Mouse (Mus musculus) midbrain, embryonic 13.5 days (tissue): Measurements from ENCODE around the gene Cyb5r1. TPM values are rescaled to one million over a fixed set of nuclear protein-coding genes. Genes with fewer than 3 reads are reported as not detected.
"Not testable (repeated sequence)": the region's sequence is repeated elsewhere in the genome, so short reads cannot be mapped to it uniquely, and the experiment has no call there.

ENCODE experiments used
- ATAC-seq: fragments of 200-750 bp; cut with Nextera tagmentation; 2 replicates; pipeline ENCODE4 v1.8.0; 2017; ENCODE audit warnings: mild to moderate bottlenecking, moderate TSS enrichment, moderate library complexity
- H3K27ac ChIP-seq: fragments of 300-500 bp; sonication (generic); 2 replicates; pipeline ENCODE4 v1.5.1; 2015; ENCODE audit warnings: inconsistent platforms, mild to moderate bottlenecking, moderate library complexity
- H3K27me3 ChIP-seq: fragments of 300-500 bp; sonication (generic); 2 replicates; pipeline ENCODE4 v1.6.1; 2015; ENCODE audit warnings: mild to moderate bottlenecking, inconsistent platforms
- H3K36me3 ChIP-seq: fragments of 300-500 bp; sonication (generic); 2 replicates; pipeline ENCODE4 v1.6.1; 2015; ENCODE audit warnings: mild to moderate bottlenecking, inconsistent platforms
- H3K4me1 ChIP-seq: fragments of 300-500 bp; sonication (generic); replicated peaks from 2 replicates; pipeline ENCODE4 v1.6.1; 2015; ENCODE audit warnings: inconsistent platforms
- H3K4me2 ChIP-seq: fragments of 300-500 bp; sonication (generic); replicated peaks from 2 replicates; pipeline ENCODE4 v1.6.1; 2015; ENCODE audit warnings: moderate library complexity, mild to moderate bottlenecking, inconsistent platforms
- H3K4me3 ChIP-seq: fragments of 300-500 bp; sonication (generic); replicated peaks from 2 replicates; pipeline ENCODE4 v1.5.1; 2015; ENCODE audit warnings: mild to moderate bottlenecking, inconsistent platforms
- H3K9ac ChIP-seq: fragments of 300-500 bp; sonication (generic); replicated peaks from 2 replicates; pipeline ENCODE4 v1.6.1; 2015; ENCODE audit warnings: mild to moderate bottlenecking, inconsistent platforms
- H3K9me3 ChIP-seq: fragments of 300-500 bp; sonication (generic); 2 replicates; pipeline ENCODE4 v1.6.1; 2016; ENCODE audit warnings: mild to moderate bottlenecking, inconsistent platforms
- WGBS: fragments of 180-500 bp; shearing (Covaris S2); methylation state at CpG from one replicate; pipeline ENCODE4 v1.1.7; 2015; 5-methylcytosine and 5-hydroxymethylcytosine counted together
- polyA plus RNA-seq: library from polyadenylated mRNA; unstranded; fragments of >200 nt; fragmentation: Nextera tagmentation; extraction: Ambion mirVana; gene quantifications from 2 replicates; pipeline ENCODE4 v1.2.1, GENCODE M21; 2015

Cyb5r1 gene
- polyA plus RNA-seq, 1 experiment from 2014 or later, result 18.2 TPM

DNA sequence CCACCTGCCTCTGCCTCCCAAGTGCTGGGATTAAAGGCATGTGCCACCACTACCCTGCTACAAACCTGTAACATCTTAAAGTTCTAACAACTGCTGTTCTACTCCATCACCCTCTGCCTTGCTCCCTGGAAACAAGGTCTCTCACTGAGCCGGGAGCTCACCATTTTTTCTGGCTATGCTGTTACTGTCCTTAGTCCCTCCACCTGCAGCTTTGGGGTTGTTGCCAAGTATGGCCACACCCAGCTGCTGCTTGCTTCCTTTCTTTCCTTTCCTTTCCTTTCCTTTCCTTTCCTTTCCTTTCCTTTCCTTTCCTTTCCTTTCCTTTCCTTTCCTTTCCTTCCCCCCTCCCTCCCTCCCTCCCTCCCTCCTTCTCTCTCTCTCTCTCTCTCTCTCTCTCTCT lies 37.9 kb downstream of the Cyb5r1 start:
- WGBS, result 70% methylated on average over 1 of the region's 1 CpGs
- H3K36me3 ChIP-seq, H3K27me3 ChIP-seq, H3K4me3 ChIP-seq, H3K9me3 ChIP-seq, H3K4me1 ChIP-seq, H3K9ac ChIP-seq, H3K4me2 ChIP-seq, H3K27ac ChIP-seq, ATAC-seq: not testable (repeated sequence)

GRCm38 (mm10) chr1:134445418-134445817 lies 40.1 kb downstream of the Cyb5r1 start:
- H3K27ac ChIP-seq, result no peak overlapping the region
- H3K4me3 ChIP-seq, result no peak overlapping the region
- no peaks in the 10 kb centered on the region for H3K4me1 ChIP-seq
- no peaks in the 10 kb centered on the region for H3K9me3 ChIP-seq
- ATAC-seq, result no peak
- WGBS, result 81% methylated on average over 2 of the region's 2 CpGs
- H3K9ac ChIP-seq, result no peak overlapping the region
- H3K27me3 ChIP-seq, result no peaks in the 10 kb centered on the region
- no peaks in the 10 kb centered on the region for H3K36me3 ChIP-seq
- no peak overlapping the region for H3K4me2 ChIP-seq

DNA sequence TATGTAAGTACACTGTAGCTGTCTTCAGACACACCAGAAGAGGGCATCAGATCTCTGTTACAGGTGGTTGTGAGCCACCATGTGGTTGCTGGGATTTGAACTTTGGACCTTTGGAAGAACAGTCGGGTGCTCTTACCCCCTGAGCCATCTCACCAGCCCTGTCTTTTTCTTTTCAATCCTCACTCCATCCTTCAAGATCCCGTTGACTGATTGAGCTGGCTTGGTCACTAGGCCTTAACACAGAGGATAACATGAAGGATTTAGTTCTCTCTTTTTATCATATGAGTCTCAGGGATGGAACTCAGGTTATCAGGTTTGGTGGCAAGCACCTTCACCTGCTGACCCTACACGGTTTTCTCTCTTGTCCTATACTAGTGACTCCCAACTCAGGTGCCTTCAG lies 43.2 kb downstream of the Cyb5r1 start:
- H3K4me2 ChIP-seq, ATAC-seq, H3K27ac ChIP-seq, H3K36me3 ChIP-seq, H3K9me3 ChIP-seq, H3K27me3 ChIP-seq, H3K4me1 ChIP-seq, H3K9ac ChIP-seq, H3K4me3 ChIP-seq: not testable (repeated sequence)
- 82% methylated on average over 3 of the region's 3 CpGs for WGBS

DNA sequence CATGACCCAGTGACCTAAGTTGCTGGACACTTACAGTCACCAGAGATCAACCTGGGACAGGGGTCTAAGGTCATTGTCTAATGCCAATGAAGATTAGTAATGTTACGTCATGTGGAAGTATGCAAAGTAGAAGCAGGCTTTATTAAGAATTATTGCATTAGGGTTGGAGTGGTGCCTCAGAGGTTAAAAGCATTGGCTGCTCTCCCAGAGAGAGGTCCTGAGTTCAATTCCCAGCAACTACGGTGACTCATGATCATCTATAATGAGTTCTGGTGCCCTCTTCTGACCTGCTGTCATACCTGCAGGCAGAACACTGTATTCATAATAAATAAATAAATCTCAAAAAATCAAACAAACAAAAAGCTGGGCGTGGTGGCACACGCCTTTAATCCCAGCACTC lies 44.8 kb downstream of the Cyb5r1 start:
- no peak for ATAC-seq
- no peaks in the 10 kb centered on the region for H3K36me3 ChIP-seq

DNA sequence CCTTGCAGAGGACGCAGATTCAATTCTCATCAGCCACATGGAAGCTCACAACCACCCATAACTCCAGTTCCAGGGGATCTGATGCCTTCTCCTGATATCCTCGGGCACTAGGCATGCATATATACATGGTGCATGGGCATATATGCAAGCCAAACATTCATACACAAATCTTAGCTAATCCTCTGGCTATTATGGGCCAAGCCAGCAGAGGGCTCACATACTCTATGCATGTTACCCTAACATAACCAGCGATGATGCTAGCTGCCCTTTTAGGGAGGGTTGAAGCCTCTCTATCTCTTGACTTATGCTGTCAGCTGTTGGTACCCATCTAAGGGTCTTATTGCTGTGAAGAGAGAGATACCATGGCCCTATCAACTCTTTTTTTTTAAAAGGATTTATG lies 45.6 kb downstream of the Cyb5r1 start:
- Histone ChIP-seq H3K27me3 (0 out of 2 replicates have a peak, but pooled peaks cover 4% of the 10 kb centered on the region), H3K4me2 (no peak overlapping the region), H3K4me1 (peaks cover 9% of the 10 kb centered on the region), H3K4me3 (no peak overlapping the region), H3K27ac (no peak overlapping the region), H3K9ac (no peak overlapping the region), H3K9me3 (no peaks in the 10 kb centered on the region), H3K36me3 (no peaks in the 10 kb centered on the region)
- ATAC-seq, result no peak
- 52% methylated on average over 3 of the region's 3 CpGs for whole genome bisulfite sequencing

More for the DNA sequence above, 44.8 kb downstream of the Cyb5r1 start:
- WGBS, result 87% methylated on average over 4 of the region's 4 CpGs
- Histone ChIP-seq H3K27ac (no peak overlapping the region), H3K4me3 (no peak overlapping the region), H3K9me3 (no peaks in the 10 kb centered on the region), H3K9ac (no peak overlapping the region), H3K27me3 (0 out of 2 replicates have a peak, but pooled peaks cover 4% of the 10 kb centered on the region), H3K4me1 (peaks cover 6% of the 10 kb centered on the region), H3K4me2 (no peak overlapping the region)

- Histone ChIP-seq H3K9ac (peak within 1 kb of the TSS; percentile 88), H3K9me3 (no peaks in the 10 kb centered on the region), H3K27ac (peak within 1 kb of the TSS; percentile 75), H3K4me1 (peaks cover 21% of the 10 kb centered on the region), H3K4me2 (peak within 1 kb of the TSS; percentile 63), H3K36me3 (peaks cover 18% of the 10 kb centered on the region), H3K27me3 (0 out of 2 replicates have a peak, but pooled peaks cover 4% of the 10 kb centered on the region), H3K4me3 (peak within 1 kb of the TSS; percentile 95)
- 2% methylated on average over 61 of the region's 61 CpGs for WGBS
- ATAC-seq, result peak; percentile 95
These were observed 49.8 kb downstream of the Cyb5r1 start, which contains the start of gene Klhl12 for GRCm38 (mm10) chr1:134454904-134455824. Gene Klhl12, plus strand, starts transcription at chr1:134455531.

DNA sequence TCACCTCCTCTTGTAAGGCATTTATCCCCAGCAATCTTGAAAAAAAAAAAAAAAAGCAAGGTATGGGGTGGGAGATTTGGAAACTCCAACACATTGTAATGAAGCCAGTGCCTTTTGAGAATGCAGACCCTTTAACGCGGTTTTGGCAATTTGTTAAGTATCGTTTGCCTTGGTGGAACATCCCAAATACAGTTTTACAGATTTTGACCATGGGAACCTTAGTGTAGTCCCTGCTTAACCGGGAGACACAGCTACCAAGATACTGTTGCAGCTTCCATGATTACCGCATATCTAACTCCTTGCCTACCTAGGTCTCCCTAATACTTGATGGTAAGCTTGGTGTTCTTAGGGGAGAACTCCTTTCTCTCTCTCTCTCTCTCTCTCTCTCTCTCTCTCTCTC lies 50.7 kb downstream of the Cyb5r1 start:
- H3K9ac ChIP-seq, result peak overlapping the region; percentile 88
- no peak for ATAC-seq
- H3K27me3 ChIP-seq, result 0 out of 2 replicates have a peak, but pooled peaks cover 4% of the 10 kb centered on the region
- peaks cover 21% of the 10 kb centered on the region for H3K4me1 ChIP-seq
- H3K9me3 ChIP-seq, result no peaks in the 10 kb centered on the region
- H3K36me3 ChIP-seq, result peaks cover 27% of the 10 kb centered on the region
- H3K27ac ChIP-seq, result no peak overlapping the region
- H3K4me3 ChIP-seq, result peak overlapping the region; percentile 95
- 25% methylated on average over 5 of the region's 5 CpGs for WGBS
- peak overlapping the region; percentile 63 for H3K4me2 ChIP-seq

DNA sequence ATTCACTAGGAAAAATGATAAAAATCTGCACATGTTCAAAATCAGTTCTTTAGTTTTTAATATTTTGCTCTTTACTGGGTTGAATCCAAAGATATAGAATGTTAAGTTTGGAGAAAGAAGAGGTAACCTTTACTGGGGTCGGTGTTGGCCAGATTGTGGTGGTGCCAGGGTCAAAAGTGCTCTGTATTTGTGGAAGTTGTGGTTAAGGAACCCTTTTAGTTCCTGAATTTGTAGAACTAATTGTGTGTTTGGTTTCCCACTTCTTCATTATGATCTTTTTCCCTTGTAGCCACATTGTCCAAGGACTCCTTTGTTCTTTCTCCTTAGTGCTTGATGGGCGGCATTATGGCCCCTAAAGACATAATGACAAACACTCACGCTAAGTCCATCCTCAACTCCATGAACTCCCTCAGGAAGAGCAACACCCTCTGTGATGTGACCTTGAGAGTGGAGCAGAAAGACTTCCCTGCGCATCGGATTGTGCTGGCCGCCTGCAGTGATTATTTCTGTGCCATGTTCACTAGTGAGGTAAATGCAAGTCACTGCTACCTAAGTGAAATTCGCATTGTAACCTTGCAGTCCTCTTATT lies 52.9 kb downstream of the Cyb5r1 start:
- H3K4me1 ChIP-seq, result peaks cover 21% of the 10 kb centered on the region
- 0 out of 2 replicates have a peak, but pooled peaks cover 4% of the 10 kb centered on the region for H3K27me3 ChIP-seq
- H3K27ac ChIP-seq, result no peak overlapping the region
- no peak overlapping the region for H3K9ac ChIP-seq
- no peak overlapping the region for H3K4me3 ChIP-seq
- no peaks in the 10 kb centered on the region for H3K9me3 ChIP-seq
- H3K36me3 ChIP-seq, result peaks cover 42% of the 10 kb centered on the region
- ATAC-seq, result no peak
- WGBS, result 92% methylated on average over 7 of the region's 7 CpGs
- H3K4me2 ChIP-seq, result no peak overlapping the region

GRCm38 (mm10) chr1:134460294-134461284 lies 55.2 kb downstream of the Cyb5r1 start:
- peaks cover 15% of the 10 kb centered on the region for H3K4me1 ChIP-seq
- H3K27me3 ChIP-seq, result no peaks in the 10 kb centered on the region
- no peak overlapping the region for H3K4me3 ChIP-seq
- no peak for ATAC-seq
- peaks cover 60% of the 10 kb centered on the region for H3K36me3 ChIP-seq
- H3K9ac ChIP-seq, result no peak overlapping the region
- H3K4me2 ChIP-seq, result no peak overlapping the region
- 96% methylated on average over 1 of the region's 1 CpGs for WGBS
- H3K27ac ChIP-seq, result no peak overlapping the region
- H3K9me3 ChIP-seq, result no peaks in the 10 kb centered on the region
